In genomic region chr1:137332108-137332769, GRCm38 (mm10) we compare ENCODE assay signal across 9 mouse cellular contexts.
DNase-seq lines count a peak whose midpoint lies in the region; ATAC-seq and TF ChIP-seq lines count a peak whose summit lies in the region.
"Had no signal": no experiment of that assay in that cellular context is flagged by ENCODE, and none has a peak within 500 bp of the region (broad histone marks: within the 10 kb centered on the region; RNA-seq: fewer than 3 reads in every experiment).

No protein-coding gene starts in this region.

- H3K27ac ChIP-seq in heart, embryonic 13.5 days (replicated peaks), result peak overlapping the region; percentile 54
- H3K27ac ChIP-seq in forebrain, embryonic 13.5 days, result peak overlapping the region; percentile 59
- H3K27ac ChIP-seq in neural tube, embryonic 14.5 days (ENCODE audit: low read depth, low read length), result peak overlapping the region; percentile 22; the same call in 1 of the 2 replicates
- H3K27ac ChIP-seq: macrophage had no signal

- H3K9ac ChIP-seq in heart, embryonic 13.5 days, result no peak overlapping the region
- H3K9ac ChIP-seq in forebrain, embryonic 13.5 days, result no peak overlapping the region
- H3K9ac ChIP-seq in neural tube, embryonic 14.5 days (replicated peaks; ENCODE audit: low read depth, low read length), result no peak overlapping the region

- no peak for ATAC-seq in heart, embryonic 13.5 days (ENCODE audit: extremely low read depth, insufficient number of reproducible peaks, low FRiP score, low TSS enrichment)
- ATAC-seq in Patski, result no peak
- peak; percentile 83 for ATAC-seq in forebrain, embryonic 13.5 days
- peak; percentile 90 for ATAC-seq in neural tube, embryonic 14.5 days (ENCODE audit: low read depth)

- POLR2A ChIA-PET in Patski (lab: Charles Lee), result no interaction called here

- no peak for DNase-seq in heart, postnatal 36 days
- DNase-seq in Patski (ENCODE audit: low read depth, low spot score), result no peak
- peak; percentile 33 to 71 for DNase-seq in left cerebral cortex, postnatal 14 days (ENCODE audit: low spot score in 2 of 2)
- no peak for DNase-seq in ovary, adult 18-20 months (ENCODE audit: low spot score)
- DNase-seq in testis, postnatal 14 days (ENCODE audit: low spot score), result no peak

- H3K27me3 ChIP-seq in heart, embryonic 13.5 days (replicated peaks), result no peaks in the 10 kb centered on the region
- no peaks in the 10 kb centered on the region for H3K27me3 ChIP-seq in Patski
- H3K27me3 ChIP-seq in forebrain, embryonic 13.5 days, result no peaks in the 10 kb centered on the region
- H3K27me3 ChIP-seq in neural tube, embryonic 14.5 days (ENCODE audit: control insufficient read depth, insufficient read depth, low read length), result no peaks in the 10 kb centered on the region

- no peak overlapping the region for H3K4me2 ChIP-seq in heart, embryonic 13.5 days
- H3K4me2 ChIP-seq in forebrain, embryonic 13.5 days, result no peak overlapping the region
- H3K4me2 ChIP-seq in neural tube, embryonic 14.5 days (ENCODE audit: low read depth, low read length), result no peak overlapping the region

- H3K4me1 ChIP-seq in heart, embryonic 13.5 days, result peaks cover 11% of the 10 kb centered on the region; the same call in 1 of the 2 replicates
- peaks cover 13% of the 10 kb centered on the region; the same call in 1 of the 2 replicates for H3K4me1 ChIP-seq in forebrain, embryonic 13.5 days
- H3K4me1 ChIP-seq in neural tube, embryonic 14.5 days (ENCODE audit: control insufficient read depth, insufficient read depth, low read length), result peaks cover 7% of the 10 kb centered on the region

- CTCF ChIA-PET in Patski (lab: Charles Lee), result interaction anchor here (0.7 to 2.9 kb wide), 5 partner anchors 9 to 727 kb away, joined by 3 to 22 read pairs (median 3); no protein-coding TSS in a partner anchor

- H3K9me3 ChIP-seq in heart, embryonic 13.5 days, result no peaks in the 10 kb centered on the region
- no peaks in the 10 kb centered on the region for H3K9me3 ChIP-seq in forebrain, embryonic 13.5 days (replicated peaks)
- no peaks in the 10 kb centered on the region for H3K9me3 ChIP-seq in neural tube, embryonic 14.5 days (ENCODE audit: control insufficient read depth, low read length)

- in situ Hi-C loops in Patski (cut with MboI; ENCODE audit: low pct_unique_long_range_greater_than_20kb), result no loop called here

- H3K4me3 ChIP-seq in heart, embryonic 13.5 days, result no peak overlapping the region
- no peak overlapping the region for H3K4me3 ChIP-seq in forebrain, embryonic 13.5 days
- H3K4me3 ChIP-seq in neural tube, embryonic 14.5 days (ENCODE audit: low read depth, low read length), result no peak overlapping the region

- TF ChIP-seq CTCF in Patski (IDR thresholded peaks at IDR 0.05), result peak; percentile 52

- intact Hi-C loops in heart, postnatal 36 days (cut with DNase I), result no loop called here
- intact Hi-C loops in left cerebral cortex, postnatal 14 days (cut with DNase I), result loop anchor here (10.0 kb wide), 7 partner anchors 143 to 713 kb away; no protein-coding TSS in a partner anchor

- no peaks in the 10 kb centered on the region for H3K36me3 ChIP-seq in heart, embryonic 13.5 days
- H3K36me3 ChIP-seq in forebrain, embryonic 13.5 days (ENCODE audit: poor library complexity, severe bottlenecking), result no peaks in the 10 kb centered on the region
- H3K36me3 ChIP-seq in neural tube, embryonic 14.5 days (ENCODE audit: control insufficient read depth, insufficient read depth, low read length), result no peaks in the 10 kb centered on the region

- 65% methylated on average over 8 of the region's 8 CpGs for WGBS in heart, embryonic 13.5 days
- WGBS in forebrain, embryonic 13.5 days, result 59% methylated on average over 8 of the region's 8 CpGs
- WGBS in neural tube, embryonic 14.5 days, result 28% methylated on average over 8 of the region's 8 CpGs

Comparison
In these comparisons a context has a peak if more than half of its experiments do, and no peak if none do; other contexts are left out.
1. ATAC-seq: peak in forebrain, embryonic 13.5 days (single experiment) and neural tube, embryonic 14.5 days (single experiment); none in heart, embryonic 13.5 days (single experiment) and Patski (single experiment).
2. DNase-seq: peak in left cerebral cortex, postnatal 14 days (2 of 2); none in heart, postnatal 36 days (0 of 2), Patski (single experiment), ovary, adult 18-20 months (single experiment) and testis, postnatal 14 days (single experiment).
3. Peak in every context shown above with its lines, with median percentiles within 50 percentile points of each other: H3K27ac ChIP-seq.